Mouse (Mus musculus): ENCODE data around the gene Oip5. TPM values are rescaled to one million over a fixed set of nuclear protein-coding genes. Genes with fewer than 3 reads are reported as not detected.

Oip5 gene
- total RNA-seq, 2 experiments from 2014 or later: 2.4 to 2.8 TPM

- no peak for DNase-seq
- intact Hi-C loops (cut with DNase I): loop anchor here (5.0 kb wide), 1 partner anchor 44 kb away; the partner anchor contains the start of genes Chp1 and Exd1
Measured at GRCm38 (mm10) chr2:119591247-119591646, 27.0 kb downstream of the Oip5 start.

- peak; percentile 53 for DNase-seq
- intact Hi-C loops (cut with DNase I): no loop called here
Measured at GRCm38 (mm10) chr2:119587383-119587782, 30.9 kb downstream of the Oip5 start.

- no peak for DNase-seq
- intact Hi-C loops (cut with DNase I): no loop called here
Measured at GRCm38 (mm10) chr2:119584282-119584681, 34.0 kb downstream of the Oip5 start.

DNA sequence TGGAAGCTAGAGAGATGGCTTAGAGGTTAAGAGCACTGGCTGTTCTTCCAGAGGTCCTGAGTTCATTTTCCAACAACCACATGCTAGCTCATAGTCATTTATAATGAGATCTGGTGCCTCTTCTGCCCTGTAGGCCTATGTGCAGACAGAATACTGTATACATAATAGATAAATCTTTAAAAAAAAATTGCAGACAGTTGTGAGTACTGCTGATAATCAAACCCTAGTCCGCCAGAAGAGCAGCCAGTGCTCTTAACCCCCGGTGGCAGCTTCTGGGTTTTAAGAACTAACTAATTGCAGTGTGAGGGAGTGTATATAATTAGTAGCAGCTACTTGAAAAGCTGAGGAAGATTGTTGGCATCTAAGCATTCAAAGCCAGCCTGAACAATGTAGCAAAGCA lies 34.8 kb downstream of the Oip5 start:
- no peak for DNase-seq
- intact Hi-C loops (cut with DNase I): no loop called here

- intact Hi-C loops (cut with DNase I): no loop called here
- DNase-seq: no peak
Measured at GRCm38 (mm10) chr2:119581571-119581970, 36.7 kb downstream of the Oip5 start.

- intact Hi-C loops (cut with DNase I): no loop called here
- DNase-seq: no peak
Measured at GRCm38 (mm10) chr2:119572471-119572870, 45.8 kb downstream of the Oip5 start.

DNA sequence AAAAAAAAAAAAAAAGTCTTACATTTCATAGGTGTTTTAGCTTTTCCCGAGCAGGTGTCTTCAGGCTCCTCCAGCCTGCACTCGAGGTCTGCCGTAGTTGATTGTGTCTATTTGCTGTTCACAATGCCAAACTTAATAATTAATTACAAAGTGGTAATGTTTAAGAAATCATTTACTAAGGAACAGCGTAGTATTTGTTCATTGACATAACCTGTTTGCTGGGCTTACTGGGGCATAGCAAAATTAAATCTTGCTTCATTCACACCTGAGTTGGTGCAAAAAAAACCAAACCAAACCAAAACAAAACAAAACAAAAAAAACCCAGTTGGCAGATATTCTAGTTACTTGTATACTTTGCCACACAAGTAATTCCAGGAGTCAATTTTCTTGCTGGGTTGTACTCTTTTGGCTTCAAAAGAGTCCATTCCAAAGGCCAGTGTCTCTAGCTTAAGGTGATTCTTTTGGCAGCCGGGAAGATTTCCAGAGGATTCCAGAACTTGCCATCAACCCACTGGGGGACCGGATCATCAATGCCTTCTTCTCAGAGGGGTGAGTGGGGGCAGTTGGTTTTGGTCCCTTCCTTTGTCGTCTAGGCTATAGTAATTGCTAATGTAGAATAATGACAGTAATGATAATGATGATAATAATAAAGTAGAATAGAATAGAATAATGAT lies 52.0 kb downstream of the Oip5 start:
- no peak for DNase-seq
- intact Hi-C loops (cut with DNase I): no loop called here

GRCm38 (mm10) chr2:119565284-119565683 lies 53.0 kb downstream of the Oip5 start:
- DNase-seq: no peak
- intact Hi-C loops (cut with DNase I): no loop called here

- no peak for DNase-seq
- intact Hi-C loops (cut with DNase I): no loop called here
Measured at GRCm38 (mm10) chr2:119561794-119562193, 56.5 kb downstream of the Oip5 start.

Other genes with a start within 250 kb of the Oip5 start
- gene Ino80, start 140.8 kb downstream of the Oip5 start, total RNA-seq (2021): 10 to 100 TPM; 20.9 to 23.7 TPM
- gene Exd1, start 70.8 kb downstream of the Oip5 start, total RNA-seq (2021): 1 to 10 TPM in 1 of 2 experiments, under 1 TPM in 1; 0.85 to 1.6 TPM
- 10 to 100 TPM; 77.2 to 81.3 TPM for gene Chp1, start 70.8 kb downstream of the Oip5 start, total RNA-seq (2021)
- 1 to 10 TPM; 4.6 to 4.8 TPM for gene Nusap1, start 171 bp downstream of the Oip5 start, total RNA-seq (2021)
- gene Ndufaf1, start 44.4 kb upstream of the Oip5 start, total RNA-seq (2021): 10 to 100 TPM; 22.0 to 25.0 TPM
- 10 to 100 TPM; 65.7 to 69.5 TPM for gene Rtf1, start 56.6 kb upstream of the Oip5 start, total RNA-seq (2021)
- gene Itpka, start 123.9 kb upstream of the Oip5 start, total RNA-seq (2021): 10 to 100 TPM; 15.1 to 19.5 TPM
- 1 to 10 TPM; 1.3 to 2.3 TPM for gene Ltk, start 142.0 kb upstream of the Oip5 start, total RNA-seq (2021)
- 10 to 100 TPM; 17.6 to 18.4 TPM for gene Rpap1, start 169.1 kb upstream of the Oip5 start, total RNA-seq (2021)
- 10 to 100 TPM; 40.9 to 50.9 TPM for gene Tyro3, start 179.3 kb upstream of the Oip5 start, total RNA-seq (2021)